Mouse (Mus musculus) liver, embryonic 18 days (tissue): Measurements from ENCODE around the gene Ndufaf3. TPM values are rescaled to one million over a fixed set of nuclear protein-coding genes. Genes with fewer than 3 reads are reported as not detected.

Experiments
- polyA plus RNA-seq: library from polyadenylated mRNA; depleted of rRNA; stranded (reverse); fragments of >200 nt; gene quantifications from 2 replicates; pipeline ENCODE4 v1.2.3, GENCODE M21; 2012; rRNA removed

The Ndufaf3 gene
- polyA plus RNA-seq = 9.6 and 9.7 TPM in 2 replicates

GRCm38 (mm10) chr9:108566815-108567776, at the start of gene Ndufaf3:
Gene Ndufaf3 (minus strand): TSS chr9:108567434.

GRCm38 (mm10) chr9:108596998-108597764, 29.9 kb upstream of the Ndufaf3 start, which contains the start of gene P4htm:
Gene P4htm (minus strand): TSS chr9:108597667.

GRCm38 (mm10) chr9:108578545-108579343, 11.5 kb upstream of the Ndufaf3 start, which contains the start of gene Wdr6:
Gene Wdr6 (minus strand): TSS chr9:108578739.

GRCm38 (mm10) chr9:108569381-108570206, 2.4 kb upstream of the Ndufaf3 start, which contains the start of gene Dalrd3:
Gene Dalrd3 (plus strand): TSS chr9:108569886.

GRCm38 (mm10) chr9:108560227-108560841, 6.9 kb downstream of the Ndufaf3 start, which contains the start of gene Impdh2:
Gene Impdh2 (plus strand): TSS chr9:108560286.

GRCm38 (mm10) chr9:108516380-108517251, 50.6 kb downstream of the Ndufaf3 start, which contains the start of gene Qrich1:
Gene Qrich1 (plus strand): TSS chr9:108516806.

Other genes with a start within 250 kb of the Ndufaf3 start
- 1,940 and 2,086 TPM in 2 replicates for gene Gpx1, start 228.5 kb downstream of the Ndufaf3 start, polyA plus RNA-seq
- gene Usp4, start 219.6 kb downstream of the Ndufaf3 start, polyA plus RNA-seq = 27.8 and 30.7 TPM in 2 replicates
- 0.26 and 0.44 TPM in 2 replicates for gene 1700102P08Rik, start 174.6 kb downstream of the Ndufaf3 start, polyA plus RNA-seq
- gene Ccdc36, start 138.9 kb downstream of the Ndufaf3 start, polyA plus RNA-seq = 0.06 and 0.08 TPM in 2 replicates
- not detected in 2 replicates for gene BC048562, start 131.0 kb downstream of the Ndufaf3 start, polyA plus RNA-seq
- 9.5 TPM in 2 replicates for gene Ccdc71, start 106.9 kb downstream of the Ndufaf3 start, polyA plus RNA-seq
- gene Klhdc8b, start 105.9 kb downstream of the Ndufaf3 start, polyA plus RNA-seq = 18.4 and 25.3 TPM in 2 replicates
- gene Lamb2, start 87.7 kb downstream of the Ndufaf3 start, polyA plus RNA-seq = 9.6 and 10.7 TPM in 2 replicates
- gene Usp19, start 76.8 kb downstream of the Ndufaf3 start, polyA plus RNA-seq = 32.7 and 42.1 TPM in 2 replicates
- 68.5 and 88.3 TPM in 2 replicates for gene Qars, start 59.7 kb downstream of the Ndufaf3 start, polyA plus RNA-seq
- gene Qrich1, start 50.6 kb downstream of the Ndufaf3 start, polyA plus RNA-seq = 32.6 and 35.7 TPM in 2 replicates
- gene Impdh2, start 7.1 kb downstream of the Ndufaf3 start, polyA plus RNA-seq = 65.6 and 75.3 TPM in 2 replicates
- 39.3 and 41.8 TPM in 2 replicates for gene Dalrd3, start 2.5 kb upstream of the Ndufaf3 start, polyA plus RNA-seq
- gene Wdr6, start 11.3 kb upstream of the Ndufaf3 start, polyA plus RNA-seq = 6.5 and 7.2 TPM in 2 replicates
- 0.40 and 0.41 TPM in 2 replicates for gene P4htm, start 30.2 kb upstream of the Ndufaf3 start, polyA plus RNA-seq
- 17.4 and 18.2 TPM in 2 replicates for gene Arih2, start 82.0 kb upstream of the Ndufaf3 start, polyA plus RNA-seq
- 25.2 and 27.9 TPM in 2 replicates for gene Slc25a20, start 94.7 kb upstream of the Ndufaf3 start, polyA plus RNA-seq
- gene Prkar2a, start 121.9 kb upstream of the Ndufaf3 start, polyA plus RNA-seq = 8.4 and 9.1 TPM in 2 replicates
- gene Ip6k2, start 216.4 kb upstream of the Ndufaf3 start, polyA plus RNA-seq = 51.0 and 53.0 TPM in 2 replicates
- gene Nckipsd, start 240.9 kb upstream of the Ndufaf3 start, polyA plus RNA-seq = 3.3 and 3.4 TPM in 2 replicates